Mouse (Mus musculus) embryo, embryonic 9.5 days (tissue): ENCODE data around the gene Gabrd.

Source experiments
- DNase-seq: peaks from one replicate; pipeline ENCODE4 v3.0.0-alpha.2; 2017; ENCODE audit errors: extremely low spot score

Gabrd gene

DNA sequence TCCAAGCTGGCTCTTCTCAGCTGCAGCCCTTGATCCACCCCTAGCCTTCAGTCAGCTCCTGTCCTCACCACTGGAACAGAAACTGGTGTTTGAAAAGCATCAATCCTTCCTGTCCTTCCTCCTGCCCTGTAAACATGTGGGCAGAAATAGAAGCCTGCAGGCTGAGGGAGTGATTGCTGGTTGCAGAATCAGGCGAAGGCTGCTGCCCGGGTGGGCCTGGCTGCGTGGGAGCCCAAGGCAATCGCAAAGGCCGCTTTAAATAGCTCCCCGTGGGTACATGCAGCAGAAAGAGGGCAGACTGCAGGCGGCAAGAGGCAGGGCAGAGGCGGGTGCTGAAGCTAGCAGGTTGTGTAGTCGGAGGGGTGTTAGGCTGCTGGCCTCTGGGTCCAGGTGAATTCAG is 15.2 kb downstream of the Gabrd start:
- DNase-seq = no peak

DNA sequence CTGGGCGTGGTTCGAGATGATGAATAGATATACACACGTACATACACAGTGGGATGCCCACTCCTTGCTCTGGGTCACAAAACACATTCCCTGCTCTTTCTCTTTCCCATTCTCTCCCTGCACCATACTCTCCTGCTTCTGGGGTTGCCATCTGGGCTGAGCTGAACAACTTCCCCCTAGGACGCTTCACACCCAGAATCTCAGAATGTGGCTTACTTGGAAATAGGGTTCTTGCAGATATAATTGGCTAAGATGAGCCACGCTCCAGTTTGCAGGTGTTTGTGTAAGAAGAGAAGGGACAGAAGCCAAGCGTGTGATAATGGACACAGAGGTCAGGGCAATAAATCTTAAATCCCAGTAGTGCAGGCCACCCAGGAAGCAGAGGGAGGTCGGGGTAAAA is 15.9 kb downstream of the Gabrd start:
- no peak for DNase-seq

- DNase-seq = no peak
Measured at GRCm38 (mm10) chr4:155371797-155372735, 25.8 kb downstream of the Gabrd start.

DNA sequence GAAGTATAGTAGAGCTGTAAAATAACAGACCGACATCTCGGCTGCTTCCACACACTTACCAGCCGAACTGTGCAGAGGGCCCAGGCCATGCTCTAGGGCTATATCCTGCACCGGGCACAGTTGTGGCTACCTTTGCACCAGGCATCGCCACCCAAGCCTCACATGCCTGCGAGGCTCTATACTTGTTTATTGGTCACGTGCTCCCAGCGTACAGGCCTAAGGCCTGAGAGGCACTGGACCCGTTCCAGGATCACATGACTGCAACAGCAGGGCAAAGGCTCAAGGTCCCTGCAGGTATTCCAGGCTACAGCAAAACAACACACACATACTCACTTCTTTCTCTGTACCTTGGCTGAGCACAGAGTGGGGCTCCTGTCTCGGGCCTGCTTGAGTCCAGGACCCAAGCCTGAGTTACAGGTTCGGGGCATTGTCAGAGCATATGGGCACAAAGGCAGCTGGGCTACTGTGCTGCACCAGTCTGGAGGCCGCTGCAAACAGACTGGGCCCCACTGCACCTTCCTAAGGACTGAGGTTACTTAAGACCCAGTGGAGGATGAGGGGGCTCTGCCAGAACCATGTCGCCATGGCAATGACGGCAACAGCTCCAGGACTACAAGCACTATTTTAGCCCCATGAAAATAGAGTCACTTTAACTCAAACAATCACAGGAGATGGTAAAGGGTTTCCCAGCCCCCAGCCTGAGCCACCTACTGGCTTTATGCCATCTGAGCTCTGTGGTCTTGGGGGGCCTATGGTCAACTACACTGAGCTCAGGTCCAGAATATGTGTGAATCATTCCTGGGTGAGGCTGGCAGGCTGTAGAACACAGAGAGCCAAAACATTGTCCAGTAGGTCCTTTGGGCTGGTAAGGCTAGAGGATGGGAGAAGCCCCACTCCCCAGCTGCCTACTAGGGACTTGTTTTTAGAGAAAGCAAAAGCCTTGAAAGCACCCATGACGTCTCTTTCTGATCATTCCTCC is 26.9 kb downstream of the Gabrd start:
- no peak for DNase-seq

- peak; percentile 83 for DNase-seq
Measured at GRCm38 (mm10) chr4:155368684-155369083, 29.2 kb downstream of the Gabrd start.

DNA sequence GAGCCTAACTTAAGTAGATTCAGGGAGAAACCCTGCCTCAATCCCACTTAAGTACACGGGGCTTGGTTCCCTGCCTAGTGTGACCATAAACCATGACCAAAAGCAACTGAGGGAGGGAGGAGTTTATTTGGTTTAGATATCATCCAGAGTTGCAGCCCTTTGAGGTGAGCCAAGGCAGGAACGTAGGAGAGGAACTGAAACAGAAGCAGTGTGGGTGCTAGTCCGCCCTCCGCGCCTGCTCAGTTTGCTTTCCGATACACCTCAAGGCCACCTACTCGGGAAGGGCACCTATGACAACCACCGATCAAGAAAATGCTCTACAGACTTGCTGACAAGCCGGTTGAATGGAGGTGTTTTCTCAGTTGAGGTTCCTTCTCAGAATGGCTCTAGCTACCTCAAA is 30.2 kb downstream of the Gabrd start:
- no peak for DNase-seq

DNA sequence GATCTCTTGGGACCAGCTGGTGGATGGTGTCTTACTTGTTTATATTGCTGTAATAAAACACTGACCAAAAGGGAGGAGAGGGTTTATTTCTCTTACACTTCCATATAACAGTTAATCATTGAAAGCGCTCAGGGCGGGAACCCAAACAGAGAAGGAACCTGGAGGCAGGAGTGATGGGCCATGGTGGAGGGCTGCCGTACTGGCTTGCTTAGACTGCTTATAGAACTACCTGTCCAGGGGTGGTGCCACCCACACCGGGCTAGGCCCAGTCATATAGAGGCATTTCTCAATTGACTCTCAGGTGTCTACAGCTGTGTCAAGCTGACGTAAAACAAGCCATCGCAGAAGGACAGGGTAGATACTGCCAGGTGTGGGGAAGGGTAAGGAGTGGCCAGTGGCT is 31.1 kb downstream of the Gabrd start:
- DNase-seq = no peak

- DNase-seq = no peak
Measured at GRCm38 (mm10) chr4:155362443-155362842, 35.5 kb downstream of the Gabrd start.

- peak; percentile 88 for DNase-seq
Measured at GRCm38 (mm10) chr4:155361303-155361791, 36.6 kb downstream of the Gabrd start, which contains the start of gene Prkcz. Gene Prkcz (minus strand): TSS chr4:155361361.

GRCm38 (mm10) chr4:155360856-155361255 is 37.1 kb downstream of the Gabrd start:
- DNase-seq = peak; percentile 23

DNA sequence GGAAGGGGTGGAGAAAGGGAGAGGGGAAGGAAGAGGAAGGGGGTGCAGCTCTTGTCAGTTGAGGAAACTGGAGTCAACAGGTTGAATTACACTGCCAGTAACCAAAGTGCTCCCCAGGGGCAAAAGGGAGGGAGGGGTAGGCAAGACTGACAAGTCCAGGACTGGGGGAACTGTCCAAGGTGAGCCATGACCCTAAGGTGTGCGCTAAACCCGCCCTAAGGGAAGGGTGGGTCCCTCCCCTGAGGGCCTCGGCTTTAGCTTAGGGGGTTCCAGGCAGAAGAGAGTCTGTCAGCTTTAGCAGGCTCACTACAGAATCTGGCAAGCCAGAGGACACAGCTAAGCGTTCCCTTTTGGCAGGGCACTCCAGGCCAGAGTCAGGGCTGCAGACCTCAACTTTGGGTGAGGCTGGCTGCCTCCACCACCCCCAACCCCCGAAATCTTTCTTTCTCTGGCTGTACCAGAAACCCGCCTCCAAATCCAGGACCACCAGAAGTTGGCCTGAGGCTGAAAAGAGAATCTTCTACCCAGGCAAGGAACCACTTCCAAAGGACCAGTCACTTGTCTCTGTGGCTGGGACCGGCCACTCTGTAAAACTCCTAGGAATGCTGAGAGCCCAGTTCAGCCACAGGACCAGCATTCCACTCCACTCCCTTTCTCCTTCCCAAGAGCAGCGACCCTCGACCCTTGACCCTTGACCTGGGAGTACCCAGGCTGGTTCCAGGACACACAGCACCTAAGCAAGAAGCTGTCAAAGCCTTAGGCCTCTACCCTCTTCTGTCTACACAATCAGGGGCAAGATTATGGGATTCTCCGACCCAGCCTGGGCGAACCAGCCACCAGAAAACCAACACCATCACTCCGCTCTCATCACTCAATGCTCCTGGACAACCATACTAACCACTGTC is 38.1 kb downstream of the Gabrd start:
- peak; percentile 54 for DNase-seq

DNA sequence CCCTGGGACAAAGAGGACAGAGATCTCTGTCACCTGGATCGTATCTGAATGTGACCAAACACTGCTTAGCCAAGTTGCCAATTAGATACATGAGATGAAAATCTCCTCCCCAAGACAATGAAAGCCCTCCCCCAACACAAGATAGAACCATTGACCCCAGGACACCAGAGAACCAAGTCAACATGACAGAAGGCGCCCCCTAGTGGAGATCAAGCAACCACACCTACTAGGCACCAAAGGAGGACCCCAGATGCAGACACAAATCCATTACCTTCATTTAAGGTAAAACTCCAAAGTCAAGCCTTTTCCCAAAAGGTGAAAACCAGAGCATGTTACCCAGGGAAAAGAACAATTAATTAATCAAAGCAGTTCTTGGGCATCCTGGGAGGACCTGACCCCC is 40.3 kb downstream of the Gabrd start:
- DNase-seq = peak; percentile 19

DNA sequence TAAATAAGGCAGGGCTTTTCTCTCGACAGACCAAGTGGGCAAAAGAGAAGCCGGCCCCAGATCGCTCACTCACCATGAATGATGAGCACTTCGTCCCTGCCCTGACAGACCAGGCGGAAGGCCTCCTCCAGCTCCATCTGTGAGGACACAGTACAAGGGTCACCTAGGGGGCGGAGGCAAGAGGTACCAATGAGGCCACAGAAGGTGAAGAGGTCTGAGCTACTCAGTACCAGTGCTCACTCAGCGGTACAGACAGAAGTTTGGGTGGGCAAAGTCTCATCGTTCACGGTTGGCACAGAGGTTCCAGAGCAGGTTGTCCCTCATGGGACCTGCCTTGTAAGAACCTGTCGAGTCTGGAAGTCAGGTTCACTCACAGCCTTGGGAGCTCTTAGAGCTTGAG is 41.6 kb downstream of the Gabrd start:
- DNase-seq = no peak

DNA sequence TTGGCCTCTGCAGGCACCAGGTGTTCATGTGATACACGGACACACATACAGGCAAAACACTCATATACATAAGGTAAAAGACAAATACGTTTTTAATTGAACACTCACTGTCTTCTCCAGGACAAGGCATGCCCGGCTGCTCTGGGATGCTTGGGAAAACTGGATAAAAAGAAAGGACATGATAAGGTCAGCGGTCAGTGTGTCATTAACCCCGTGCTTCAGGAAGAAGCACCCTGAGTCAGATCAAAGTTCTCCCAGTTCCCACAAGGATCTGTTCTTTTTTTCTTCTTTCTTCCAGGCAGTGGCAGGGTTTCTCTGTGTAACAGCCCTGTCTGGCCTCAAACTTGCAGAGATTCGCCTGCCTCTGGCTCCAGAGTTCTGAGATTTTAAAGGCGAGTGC is 43.4 kb downstream of the Gabrd start:
- DNase-seq = no peak

DNA sequence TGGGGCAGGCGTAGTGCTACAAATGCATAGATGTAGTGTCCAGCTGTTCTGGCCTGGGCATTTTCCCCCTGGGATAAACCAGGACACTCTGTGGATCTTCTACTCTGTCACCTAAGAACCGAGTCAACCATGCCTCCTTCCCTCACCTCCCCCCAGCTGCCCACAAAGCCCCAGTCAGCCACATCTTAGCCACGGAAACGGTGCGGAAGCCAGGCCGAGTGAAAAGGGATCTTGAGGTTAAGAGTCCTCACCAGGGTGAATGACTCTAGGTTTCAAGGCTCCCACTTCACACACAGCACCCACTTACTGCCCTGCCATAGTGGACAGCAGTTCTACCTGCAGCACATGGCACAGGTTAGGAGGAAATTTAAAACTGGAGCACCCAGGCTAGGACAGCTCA is 43.9 kb downstream of the Gabrd start:
- DNase-seq = no peak

DNA sequence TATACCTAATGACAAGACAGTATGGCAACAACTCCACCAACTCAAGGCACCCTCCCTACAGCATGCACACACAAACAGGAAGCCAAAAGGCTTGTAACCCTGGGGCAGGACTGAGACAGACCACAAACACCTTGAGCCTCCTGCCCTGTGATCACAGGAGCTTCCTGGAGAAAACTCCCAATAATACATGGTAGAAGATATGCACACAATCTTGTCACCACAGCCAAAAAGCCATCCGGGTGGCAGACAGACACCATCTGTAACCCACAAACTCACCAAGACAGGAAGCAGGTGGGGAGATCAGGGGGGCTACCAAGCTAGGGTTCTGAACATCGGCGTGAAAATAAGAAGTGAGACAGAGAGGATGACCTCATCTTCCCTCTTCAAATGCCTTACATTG is 45.3 kb downstream of the Gabrd start:
- DNase-seq = no peak

DNA sequence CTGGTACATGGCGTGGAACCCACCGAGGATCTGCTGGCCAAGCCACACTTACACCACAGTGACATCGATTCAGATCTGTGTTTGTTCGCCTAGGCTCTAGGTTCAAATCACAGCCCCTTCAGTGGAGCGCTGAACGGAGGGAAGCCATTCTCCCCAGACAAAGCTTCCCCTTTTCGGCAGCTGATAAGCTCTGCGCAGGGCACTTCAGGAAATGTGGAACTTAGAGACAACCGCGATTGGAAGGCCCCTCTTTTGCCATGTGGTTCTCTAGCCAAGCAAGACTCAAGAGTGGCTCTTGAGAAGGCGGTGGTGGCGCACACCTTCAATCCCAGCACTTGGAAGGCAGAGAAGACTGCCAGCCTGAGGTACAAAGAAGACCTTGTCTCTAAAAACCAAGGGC is 51.6 kb downstream of the Gabrd start:
- DNase-seq = no peak

GRCm38 (mm10) chr4:155345608-155345953 is 52.3 kb downstream of the Gabrd start:
- DNase-seq = no peak

DNA sequence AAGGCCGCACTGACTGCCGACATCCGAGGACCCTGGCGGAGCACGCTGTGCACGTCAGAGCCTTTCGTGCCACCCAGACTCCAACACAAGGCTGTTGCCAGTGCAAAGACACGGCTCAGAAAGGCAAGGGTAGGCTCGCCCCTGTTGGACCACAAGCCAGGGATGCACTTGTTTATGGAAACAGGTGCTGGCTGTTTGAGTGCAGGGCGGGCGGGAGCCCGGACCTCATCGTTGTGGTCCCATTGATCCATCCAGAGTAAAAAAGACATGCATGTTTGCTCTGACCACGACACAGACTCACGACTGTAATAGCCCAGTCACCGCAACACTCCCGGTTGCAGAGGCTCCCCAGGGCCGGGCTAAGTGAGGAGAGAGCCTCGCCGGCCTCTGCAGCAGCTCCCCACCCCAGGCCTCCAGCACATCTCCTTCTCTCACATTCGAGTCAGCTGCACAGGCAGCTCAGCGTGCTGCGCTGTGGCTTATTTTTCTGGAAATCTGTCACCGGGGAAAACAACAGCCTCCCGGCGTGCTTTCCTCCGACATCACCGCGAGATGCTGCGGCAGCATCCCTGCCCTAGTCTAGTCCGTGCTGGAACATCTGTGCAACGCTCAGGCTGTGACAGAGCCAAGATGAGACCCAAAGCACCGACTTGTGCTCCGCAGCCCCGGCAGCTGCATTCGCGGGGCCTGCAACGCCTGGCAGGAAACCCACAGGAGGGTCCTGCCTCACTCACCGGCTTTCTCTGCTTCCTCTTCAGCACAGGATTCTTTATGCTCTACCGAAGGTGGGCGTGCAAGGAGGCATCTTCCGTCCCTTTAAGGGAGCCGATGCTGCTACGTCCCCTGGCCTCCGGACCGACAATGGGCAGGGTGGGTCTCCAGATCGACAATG is 53.0 kb downstream of the Gabrd start:
- peak; percentile 58 for DNase-seq

GRCm38 (mm10) chr4:155344299-155344600 is 53.7 kb downstream of the Gabrd start:
- no peak for DNase-seq
